Mouse (Mus musculus) myocyte (in vitro differentiated cells): ENCODE results near the gene Mucl3. TPM values are rescaled to one million over a fixed set of nuclear protein-coding genes. Genes with fewer than 3 reads are reported as not detected.

Experiments
- H3K27me3 ChIP-seq: one replicate; pipeline ENCODE4 v1.6.1; 2011; ENCODE audit not compliant: control insufficient read depth, insufficient read depth, insufficient read length
- H3K36me3 ChIP-seq: one replicate; pipeline ENCODE4 v1.6.1; 2011; ENCODE audit not compliant: control insufficient read depth, insufficient read depth
- H3K4me2 ChIP-seq: one replicate; pipeline ENCODE4 v1.6.1; 2011; ENCODE audit warnings: low read depth, control low read depth
- H3K4me3 ChIP-seq: one replicate; pipeline ENCODE4 v1.5.1; 2011; ENCODE audit warnings: mild to moderate bottlenecking, control low read depth, moderate library complexity
- H3K79me2 ChIP-seq: one replicate; pipeline ENCODE4 v1.6.1; 2011; ENCODE audit not compliant: control insufficient read depth, insufficient read depth
- H3ac ChIP-seq: one replicate; pipeline ENCODE4 v1.6.1; 2011; ENCODE audit not compliant: control insufficient read depth, insufficient read length
- CEBPB ChIP-seq: IDR thresholded peaks from 2 replicates; pipeline ENCODE4 v1.6.1; 2011; ENCODE audit warnings: mild to moderate bottlenecking, moderate library complexity; ENCODE audit not compliant: poor library complexity, insufficient read depth, severe bottlenecking
- E2F4 ChIP-seq: IDR thresholded peaks from one replicate; pipeline ENCODE4 v1.6.1; 2011; ENCODE audit warnings: mild to moderate bottlenecking, control low read depth, moderate library complexity; ENCODE audit not compliant: insufficient read depth
- MAX ChIP-seq: IDR thresholded peaks from one replicate; pipeline ENCODE4 v1.6.1; 2011; ENCODE audit warnings: low read depth, mild to moderate bottlenecking, control low read depth
- MYOD1 ChIP-seq, 3 experiments: IDR thresholded peaks; one replicate each; pipeline ENCODE4 v1.6.1; 2011; ENCODE audit warnings: control low read depth in 2 of 3, low read depth in 2 of 3, mild to moderate bottlenecking in 2 of 3, moderate library complexity in 1 of 3; ENCODE audit not compliant: insufficient read length in 2 of 3, control insufficient read depth in 1 of 3
- MYOG ChIP-seq, 3 experiments: IDR thresholded peaks; one replicate each; pipeline ENCODE4 v1.6.1; 2011; ENCODE audit warnings: control low read depth in 2 of 3, low read depth in 2 of 3, mild to moderate bottlenecking in 2 of 3; ENCODE audit not compliant: insufficient read length in 2 of 3, control insufficient read depth in 1 of 3, insufficient read depth in 1 of 3
- POLR2A ChIP-seq: IDR thresholded peaks from one replicate; pipeline ENCODE4 v1.6.1; 2011; ENCODE audit warnings: low read depth, mild to moderate bottlenecking, control low read depth, moderate library complexity; ENCODE audit not compliant: insufficient read length
- POLR2AphosphoS2 ChIP-seq: IDR thresholded peaks from one replicate; pipeline ENCODE4 v1.6.1; 2011; ENCODE audit warnings: low read depth, control low read depth; ENCODE audit not compliant: insufficient read length
- REST ChIP-seq: IDR thresholded peaks from one replicate; pipeline ENCODE4 v1.6.1; 2011; ENCODE audit warnings: mild to moderate bottlenecking, control low read depth, moderate library complexity; ENCODE audit not compliant: insufficient read depth, insufficient read length
- SRF ChIP-seq: IDR thresholded peaks from one replicate; pipeline ENCODE4 v1.6.1; 2011; ENCODE audit warnings: low read depth; ENCODE audit not compliant: control insufficient read depth, insufficient read length
- TCF12 ChIP-seq: IDR thresholded peaks from one replicate; pipeline ENCODE4 v1.6.1; 2011; ENCODE audit warnings: mild to moderate bottlenecking, control low read depth; ENCODE audit not compliant: poor library complexity, insufficient read depth, severe bottlenecking
- TCF3 ChIP-seq: IDR thresholded peaks from one replicate; pipeline ENCODE4 v1.6.1; 2011; ENCODE audit warnings: low read depth, control low read depth; ENCODE audit not compliant: insufficient read length
- USF1 ChIP-seq: IDR thresholded peaks from one replicate; pipeline ENCODE4 v1.6.1; 2011; ENCODE audit warnings: low read depth, mild to moderate bottlenecking, control low read depth, moderate library complexity
- polyA plus RNA-seq: library from polyadenylated mRNA; unstranded; fragments of >200 nt; fragmentation: generic; extraction: Trizol; gene quantifications from one replicate; pipeline ENCODE4 v1.2.1, GENCODE M21; 2012; ENCODE audit warnings: missing spikeins

The Mucl3 gene
- polyA plus RNA-seq, 1 experiment, result 0.05 TPM

DNA sequence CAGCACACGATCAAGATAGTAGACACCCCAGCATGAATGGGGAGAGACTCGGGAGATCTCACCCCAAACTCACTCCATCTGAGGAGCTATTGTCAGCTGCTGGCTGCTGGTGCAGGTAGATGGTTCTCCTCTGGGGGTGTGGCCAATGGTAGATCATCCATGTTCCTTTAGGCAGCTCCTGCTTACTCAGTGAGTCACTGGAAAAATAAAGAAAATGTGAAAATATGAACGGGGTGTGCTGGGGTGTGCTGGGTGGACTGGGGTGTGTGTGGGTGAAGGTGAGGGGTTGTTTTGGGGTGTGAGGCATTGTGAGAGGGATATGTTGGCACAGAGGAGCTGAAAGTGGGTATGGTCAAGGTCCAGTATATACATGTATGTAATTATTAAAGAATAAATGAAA, 46.1 kb downstream of the Mucl3 start:
- no peak overlapping the region for H3K4me3 ChIP-seq
- no peak overlapping the region for H3ac ChIP-seq
- H3K27me3 ChIP-seq, result no peaks in the 10 kb centered on the region
- TF ChIP-seq SRF (no peak), MAX (no peak), REST (no peak), MYOG (IDR thresholded peaks at IDR 0.05; ENCODE audit: control insufficient read depth in 1 of 3, insufficient read depth in 1 of 3, insufficient read length in 2 of 3, low read depth in 2 of 3) (no peak), MYOD1 (IDR thresholded peaks at IDR 0.05; ENCODE audit: control insufficient read depth in 1 of 3, insufficient read length in 2 of 3, low read depth in 2 of 3) (no peak), POLR2A (no peak), POLR2AphosphoS2 (no peak), USF1 (no peak)
- no peaks in the 10 kb centered on the region for H3K36me3 ChIP-seq
- H3K4me2 ChIP-seq, result no peak overlapping the region
- no peaks in the 10 kb centered on the region for H3K79me2 ChIP-seq

GRCm38 (mm10) chr17:35594456-35594855, 49.0 kb downstream of the Mucl3 start:
- H3ac ChIP-seq, result no peak overlapping the region
- H3K79me2 ChIP-seq, result no peaks in the 10 kb centered on the region
- H3K4me3 ChIP-seq, result no peak overlapping the region
- no peaks in the 10 kb centered on the region for H3K36me3 ChIP-seq
- no peak overlapping the region for H3K4me2 ChIP-seq
- no peak for TF ChIP-seq E2F4
- no peak for TF ChIP-seq POLR2AphosphoS2
- no peak for TF ChIP-seq MAX
- no peak for TF ChIP-seq TCF3
- TF ChIP-seq USF1, result no peak
- TF ChIP-seq POLR2A, result no peak
- TF ChIP-seq MYOD1 (IDR thresholded peaks at IDR 0.05; ENCODE audit: control insufficient read depth in 1 of 3, insufficient read length in 2 of 3, low read depth in 2 of 3), result no peak
- no peak for TF ChIP-seq CEBPB
- TF ChIP-seq REST, result no peak
- TF ChIP-seq MYOG (IDR thresholded peaks at IDR 0.05; ENCODE audit: control insufficient read depth in 1 of 3, insufficient read depth in 1 of 3, insufficient read length in 2 of 3, low read depth in 2 of 3), result no peak
- TF ChIP-seq SRF, result no peak
- no peak for TF ChIP-seq TCF12
- no peaks in the 10 kb centered on the region for H3K27me3 ChIP-seq

GRCm38 (mm10) chr17:35593786-35594185, 49.7 kb downstream of the Mucl3 start:
- no peak for TF ChIP-seq POLR2A
- H3ac ChIP-seq, result no peak overlapping the region
- H3K4me3 ChIP-seq, result no peak overlapping the region
- no peaks in the 10 kb centered on the region for H3K36me3 ChIP-seq
- H3K4me2 ChIP-seq, result no peak overlapping the region
- H3K79me2 ChIP-seq, result no peaks in the 10 kb centered on the region
- H3K27me3 ChIP-seq, result no peaks in the 10 kb centered on the region

DNA sequence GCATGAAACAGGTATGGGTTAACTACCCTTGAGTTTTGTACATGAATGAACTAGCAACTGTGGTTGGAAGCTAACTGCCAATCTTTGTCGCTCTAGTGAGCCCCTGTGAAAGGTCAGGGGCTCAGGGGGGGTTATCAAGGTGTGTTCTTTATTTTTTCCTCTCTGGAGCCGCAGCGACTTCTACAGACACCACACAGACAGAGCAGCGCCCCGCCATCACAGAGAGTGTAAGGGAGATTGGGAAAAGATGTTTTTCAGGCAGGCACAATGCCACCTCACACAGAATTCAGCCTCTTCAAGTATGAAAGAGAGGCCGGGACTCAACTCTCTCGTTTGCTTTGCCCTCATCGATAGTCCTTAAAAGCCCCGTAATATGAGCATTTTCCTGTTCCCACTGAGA, 51.4 kb downstream of the Mucl3 start:
- Histone ChIP-seq H3K4me2 (no peak overlapping the region), H3ac (no peak overlapping the region), H3K36me3 (no peaks in the 10 kb centered on the region), H3K4me3 (no peak overlapping the region), H3K79me2 (no peaks in the 10 kb centered on the region), H3K27me3 (no peaks in the 10 kb centered on the region)
- TF ChIP-seq TCF3 (no peak), MYOG (IDR thresholded peaks at IDR 0.05; ENCODE audit: control insufficient read depth in 1 of 3, insufficient read depth in 1 of 3, insufficient read length in 2 of 3, low read depth in 2 of 3) (no peak), SRF (no peak), TCF12 (no peak), POLR2AphosphoS2 (no peak), REST (no peak), E2F4 (no peak)

DNA sequence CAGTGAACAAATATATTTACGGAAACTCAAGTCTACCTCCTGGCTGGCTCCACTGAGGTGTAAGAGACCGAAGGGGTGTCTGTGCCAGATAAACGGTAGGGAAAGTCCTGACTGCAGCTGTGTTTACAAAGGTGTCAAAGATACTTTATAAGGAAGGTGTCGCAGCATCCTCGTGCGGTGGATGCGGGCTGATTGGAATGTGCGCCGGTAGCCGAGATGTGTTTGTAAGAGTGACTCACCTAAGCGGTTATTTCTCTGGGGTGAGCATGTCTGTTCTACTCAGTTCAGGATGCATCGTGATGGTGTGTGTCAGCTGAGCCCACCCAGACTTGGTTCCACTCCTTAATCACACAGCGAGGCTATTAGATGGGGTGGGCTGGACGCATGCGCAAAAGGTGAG, 51.8 kb downstream of the Mucl3 start:
- Histone ChIP-seq H3K27me3 (no peaks in the 10 kb centered on the region), H3K36me3 (no peaks in the 10 kb centered on the region), H3K4me2 (no peak overlapping the region), H3K79me2 (no peaks in the 10 kb centered on the region), H3K4me3 (no peak overlapping the region), H3ac (no peak overlapping the region)
- TF ChIP-seq REST (no peak), SRF (no peak), TCF3 (no peak), MYOD1 (IDR thresholded peaks at IDR 0.05; ENCODE audit: control insufficient read depth in 1 of 3, insufficient read length in 2 of 3, low read depth in 2 of 3) (no peak), TCF12 (no peak), USF1 (no peak), POLR2AphosphoS2 (no peak), MYOG (IDR thresholded peaks at IDR 0.05; ENCODE audit: control insufficient read depth in 1 of 3, insufficient read depth in 1 of 3, insufficient read length in 2 of 3, low read depth in 2 of 3) (no peak), POLR2A (no peak), CEBPB (no peak), E2F4 (no peak), MAX (no peak)
